Mouse (Mus musculus): ENCODE data around the gene Bdnf. TPM values are rescaled to one million over a fixed set of nuclear protein-coding genes. Genes with fewer than 3 reads are reported as not detected.

Bdnf gene
- total RNA-seq, 2 experiments from 2014 or later: not detected

DNA sequence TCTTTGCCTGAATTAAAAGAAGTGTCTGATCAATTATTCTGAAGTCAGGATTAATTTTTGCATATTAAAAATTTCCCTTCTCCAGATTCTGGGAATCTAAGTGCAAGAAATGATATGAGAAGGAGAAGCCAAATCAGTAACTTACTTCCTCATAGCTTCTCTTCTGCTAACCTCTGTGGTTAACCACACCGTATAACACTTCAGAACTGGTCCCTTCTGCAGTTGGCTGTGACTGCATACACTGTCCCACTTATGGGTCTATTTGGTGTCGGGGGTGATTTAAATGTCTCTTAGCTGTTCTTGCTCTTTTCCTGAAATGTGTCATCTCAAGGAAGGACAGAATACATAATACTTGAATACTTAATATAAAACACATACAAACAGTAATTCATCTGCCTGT, 81.8 kb downstream of the Bdnf start:
- no peak for ATAC-seq (replicated peaks; ENCODE audit: low FRiP score, low TSS enrichment, poor library complexity, severe bottlenecking)

DNA sequence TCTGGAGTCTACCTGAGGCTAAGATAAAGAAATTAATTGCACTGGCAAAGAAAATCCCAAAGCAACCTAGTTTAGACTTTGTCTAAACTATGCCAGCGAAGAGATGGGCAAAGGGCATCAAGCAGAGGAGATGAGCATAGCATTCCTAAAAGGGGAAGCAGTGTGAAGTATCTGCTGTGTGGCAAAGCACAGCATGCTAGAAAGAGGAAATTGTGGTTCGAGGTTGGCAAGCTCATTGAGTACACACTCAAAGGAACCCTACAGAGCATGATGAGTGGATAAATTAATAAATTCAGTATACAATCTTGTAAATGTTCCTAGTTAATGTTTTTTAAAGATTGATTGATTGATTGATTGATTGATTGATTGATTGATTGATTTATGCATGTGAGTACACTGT, 92.3 kb downstream of the Bdnf start:
- no peak for ATAC-seq (replicated peaks; ENCODE audit: low FRiP score, low TSS enrichment, poor library complexity, severe bottlenecking)

DNA sequence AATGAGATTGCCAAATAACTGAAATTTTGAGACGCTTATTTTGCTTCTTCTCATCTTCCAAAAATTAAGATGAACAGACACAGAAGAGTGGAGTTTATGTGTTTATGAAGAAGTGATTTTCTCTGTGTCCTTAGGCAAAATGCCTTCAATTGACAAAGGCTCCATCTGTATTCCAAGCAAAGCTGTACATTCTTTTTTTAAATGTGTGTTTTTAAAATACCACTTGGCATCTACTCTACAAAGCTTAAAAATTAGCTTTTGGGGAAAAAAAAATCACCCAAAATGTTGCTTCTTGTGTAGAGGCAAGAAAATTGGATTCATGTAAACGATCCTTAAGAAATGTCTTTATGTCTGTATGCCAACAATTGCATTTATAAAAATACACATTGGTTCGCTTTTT, 94.3 kb downstream of the Bdnf start:
- no peak for ATAC-seq (replicated peaks; ENCODE audit: low FRiP score, low TSS enrichment, poor library complexity, severe bottlenecking)

GRCm38 (mm10) chr2:109776374-109776773, 101.9 kb downstream of the Bdnf start:
- ATAC-seq (replicated peaks; ENCODE audit: low FRiP score, low TSS enrichment, poor library complexity, severe bottlenecking): no peak

Other genes starting within 250 kb of the Bdnf start
- gene Lin7c, start 216.2 kb downstream of the Bdnf start, total RNA-seq (2014; fragmentation: Nextera tagmentation): 31.5 and 32.5 TPM in 2 replicates
- gene Lin7c, start 216.2 kb downstream of the Bdnf start, total RNA-seq (2017): 78.9 and 133 TPM in 2 replicates
- 0.67 and 1.4 TPM in 2 replicates for gene Lgr4, start 242.9 kb downstream of the Bdnf start, total RNA-seq (2014; fragmentation: Nextera tagmentation)
- 1.3 and 1.6 TPM in 2 replicates for gene Lgr4, start 242.9 kb downstream of the Bdnf start, total RNA-seq (2017)